Mouse (Mus musculus): Measurements from ENCODE around the gene Sympk. TPM values are rescaled to one million over a fixed set of nuclear protein-coding genes. Genes with fewer than 3 reads are reported as not detected.
A peak's percentile ranks its signal among the peaks of the same experiment; 100 is the strongest.

The Sympk gene
- polyA plus RNA-seq, 1 experiment from 2014 or later = 35.6 TPM

GRCm38 (mm10) chr7:19002848-19003498, 21.2 kb upstream of the Sympk start:
- H3K4me3 ChIP-seq (ENCODE audit: low read depth, low read length) = peak overlapping the region; percentile 31
- peaks cover 26% of the 10 kb centered on the region for H3K4me1 ChIP-seq (ENCODE audit: control insufficient read depth, insufficient read depth, low read length)
- 5% methylated on average over 17 of the region's 17 CpGs for WGBS
- DNase-seq (ENCODE audit: low spot score) = peak; percentile 77
- no peaks in the 10 kb centered on the region for H3K9me3 ChIP-seq (ENCODE audit: control insufficient read depth, low read length)
- no peak overlapping the region for H3K27ac ChIP-seq (ENCODE audit: low read depth, low read length)
- H3K9ac ChIP-seq (ENCODE audit: low read length) = peak overlapping the region; percentile 65
- peaks cover 9% of the 10 kb centered on the region; the same call in 1 of the 2 replicates for H3K36me3 ChIP-seq (ENCODE audit: control insufficient read depth, insufficient read depth, low read length)
- ATAC-seq (ENCODE audit: insufficient read depth, low FRiP score, low TSS enrichment) = peak; percentile 50
- H3K27me3 ChIP-seq (ENCODE audit: control insufficient read depth, insufficient read depth, low read length) = no peaks in the 10 kb centered on the region
- peak overlapping the region; percentile 53 for H3K4me2 ChIP-seq (ENCODE audit: low read depth)

GRCm38 (mm10) chr7:19003902-19004630, 20.1 kb upstream of the Sympk start, which contains the start of gene Irf2bp1:
TSS of gene Irf2bp1 (plus strand) at chr7:19004044.
- peak within 1 kb of the TSS; percentile 95 for H3K4me3 ChIP-seq (ENCODE audit: low read depth, low read length)
- no peaks in the 10 kb centered on the region for H3K9me3 ChIP-seq (ENCODE audit: control insufficient read depth, low read length)
- peak within 1 kb of the TSS; percentile 86 for H3K9ac ChIP-seq (ENCODE audit: low read length)
- H3K27me3 ChIP-seq (ENCODE audit: control insufficient read depth, insufficient read depth, low read length) = no peaks in the 10 kb centered on the region
- H3K4me2 ChIP-seq (ENCODE audit: low read depth) = peak within 1 kb of the TSS; percentile 99
- under 1% methylated on average over 74 of the region's 90 CpGs for WGBS
- H3K4me1 ChIP-seq (ENCODE audit: control insufficient read depth, insufficient read depth, low read length) = peaks cover 26% of the 10 kb centered on the region
- peak; percentile 58 for ATAC-seq (ENCODE audit: insufficient read depth, low FRiP score, low TSS enrichment)
- peak; percentile 95 for DNase-seq (ENCODE audit: low spot score)
- H3K36me3 ChIP-seq (ENCODE audit: control insufficient read depth, insufficient read depth, low read length) = peaks cover 9% of the 10 kb centered on the region; the same call in 1 of the 2 replicates
- peak within 1 kb of the TSS; percentile 76 for H3K27ac ChIP-seq (ENCODE audit: low read depth, low read length)

GRCm38 (mm10) chr7:19004631-19005079, 19.5 kb upstream of the Sympk start:
- 6% methylated on average over 29 of the region's 34 CpGs for WGBS
- peak overlapping the region; percentile 76; the same call in 1 of the 2 replicates for H3K27ac ChIP-seq (ENCODE audit: low read depth, low read length)
- peaks cover 9% of the 10 kb centered on the region; the same call in 1 of the 2 replicates for H3K36me3 ChIP-seq (ENCODE audit: control insufficient read depth, insufficient read depth, low read length)
- no peak for ATAC-seq (ENCODE audit: insufficient read depth, low FRiP score, low TSS enrichment)
- H3K9me3 ChIP-seq (ENCODE audit: control insufficient read depth, low read length) = no peaks in the 10 kb centered on the region
- H3K4me1 ChIP-seq (ENCODE audit: control insufficient read depth, insufficient read depth, low read length) = peaks cover 26% of the 10 kb centered on the region
- peak overlapping the region; percentile 86 for H3K9ac ChIP-seq (ENCODE audit: low read length)
- no peak for DNase-seq (ENCODE audit: low spot score)
- H3K4me2 ChIP-seq (ENCODE audit: low read depth) = peak overlapping the region; percentile 99
- H3K4me3 ChIP-seq (ENCODE audit: low read depth, low read length) = peak overlapping the region; percentile 95
- H3K27me3 ChIP-seq (ENCODE audit: control insufficient read depth, insufficient read depth, low read length) = no peaks in the 10 kb centered on the region

GRCm38 (mm10) chr7:19005417-19006121, 18.6 kb upstream of the Sympk start:
- no peak for DNase-seq (ENCODE audit: low spot score)
- whole genome bisulfite sequencing = 78% methylated on average over 34 of the region's 34 CpGs
- peak overlapping the region; percentile 95 for H3K4me3 ChIP-seq (ENCODE audit: low read depth, low read length)
- H3K9me3 ChIP-seq (ENCODE audit: control insufficient read depth, low read length) = no peaks in the 10 kb centered on the region
- no peak overlapping the region for H3K27ac ChIP-seq (ENCODE audit: low read depth, low read length)
- peak overlapping the region; percentile 86; the same call in 1 of the 2 replicates for H3K9ac ChIP-seq (ENCODE audit: low read length)
- H3K4me2 ChIP-seq (ENCODE audit: low read depth) = peak overlapping the region; percentile 99
- ATAC-seq (ENCODE audit: insufficient read depth, low FRiP score, low TSS enrichment) = no peak
- peaks cover 26% of the 10 kb centered on the region for H3K4me1 ChIP-seq (ENCODE audit: control insufficient read depth, insufficient read depth, low read length)
- H3K36me3 ChIP-seq (ENCODE audit: control insufficient read depth, insufficient read depth, low read length) = peaks cover 9% of the 10 kb centered on the region; the same call in 1 of the 2 replicates
- no peaks in the 10 kb centered on the region for H3K27me3 ChIP-seq (ENCODE audit: control insufficient read depth, insufficient read depth, low read length)

DNA sequence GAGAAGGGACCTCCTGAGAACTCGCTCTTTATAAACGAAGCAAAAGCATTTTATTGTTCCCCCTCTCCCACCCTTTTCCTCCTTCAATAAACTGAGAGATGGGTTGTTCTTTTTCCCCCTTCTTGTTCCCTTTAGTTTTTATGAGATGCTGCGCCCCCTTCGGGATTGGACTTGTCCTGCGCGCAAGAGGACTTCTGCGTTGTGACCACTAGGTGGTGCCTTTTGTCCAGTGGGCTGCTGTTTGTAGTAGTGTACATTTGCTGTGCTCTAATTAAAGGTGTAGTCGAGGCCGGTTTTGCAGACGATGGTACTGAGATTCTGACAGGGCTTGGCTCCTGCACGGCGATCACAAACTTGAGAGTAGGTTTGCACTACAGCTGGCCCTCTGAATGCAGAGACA, 17.7 kb upstream of the Sympk start:
- ATAC-seq (ENCODE audit: insufficient read depth, low FRiP score, low TSS enrichment) = no peak
- Histone ChIP-seq H3K4me2 (ENCODE audit: low read depth) (0 out of 2 replicates have a peak overlapping the region, but pooled peaks have one; percentile 4), H3K9me3 (ENCODE audit: control insufficient read depth, low read length) (no peaks in the 10 kb centered on the region), H3K27ac (ENCODE audit: low read depth, low read length) (no peak overlapping the region), H3K36me3 (ENCODE audit: control insufficient read depth, insufficient read depth, low read length) (peaks cover 9% of the 10 kb centered on the region; the same call in 1 of the 2 replicates), H3K9ac (ENCODE audit: low read length) (no peak overlapping the region), H3K27me3 (ENCODE audit: control insufficient read depth, insufficient read depth, low read length) (no peaks in the 10 kb centered on the region), H3K4me3 (ENCODE audit: low read depth, low read length) (no peak overlapping the region), H3K4me1 (ENCODE audit: control insufficient read depth, insufficient read depth, low read length) (peaks cover 22% of the 10 kb centered on the region)
- 9% methylated on average over 12 of the region's 12 CpGs for WGBS
- DNase-seq (ENCODE audit: low spot score) = peak; percentile 88

DNA sequence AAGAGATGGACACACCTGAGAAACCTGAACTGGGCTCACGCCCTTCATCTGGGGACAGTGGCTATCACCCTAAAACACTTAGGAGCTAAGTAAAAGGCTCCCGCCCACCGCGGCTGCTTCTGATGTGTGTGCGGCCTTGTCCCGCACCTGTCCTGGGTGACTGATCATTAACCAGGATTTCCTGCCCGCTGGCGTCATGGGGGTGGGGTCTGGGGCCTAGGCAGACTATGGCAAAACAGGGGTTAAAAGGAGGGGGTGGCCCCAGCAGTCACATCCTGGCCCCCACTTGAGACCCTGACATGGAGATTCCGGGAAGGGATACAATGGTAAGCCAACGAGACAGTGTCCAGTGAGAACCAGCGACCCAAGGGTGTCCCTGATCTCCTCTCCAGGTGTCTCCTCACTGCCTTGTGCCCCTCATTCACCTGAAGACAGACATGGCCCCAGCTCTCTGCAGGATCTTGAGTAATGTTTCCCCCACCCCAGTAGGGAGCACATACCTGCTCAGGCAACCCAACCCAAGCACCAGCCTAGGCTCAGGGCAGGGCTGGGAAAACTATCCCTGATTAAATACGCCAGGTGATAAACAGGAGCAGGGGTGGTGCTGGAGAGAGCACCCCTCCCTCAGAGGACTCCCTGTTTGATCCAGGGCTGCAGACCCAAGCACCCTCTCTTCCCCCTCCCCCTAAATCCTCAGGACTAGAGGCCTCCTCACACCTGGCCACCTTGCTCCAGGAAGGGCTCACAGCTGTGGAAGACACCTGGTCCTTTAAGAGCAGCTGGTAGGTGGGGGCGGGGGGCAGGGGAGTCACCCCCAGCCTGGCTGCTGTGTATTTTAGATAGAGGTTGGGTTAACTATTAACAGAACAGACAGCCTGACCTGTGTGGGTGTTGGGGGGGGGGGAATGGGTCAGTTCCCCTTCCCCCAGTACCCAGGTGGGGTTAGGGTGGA, 16.9 kb upstream of the Sympk start:
- Histone ChIP-seq H3K4me3 (ENCODE audit: low read depth, low read length) (no peak overlapping the region), H3K9ac (ENCODE audit: low read length) (no peak overlapping the region), H3K36me3 (ENCODE audit: control insufficient read depth, insufficient read depth, low read length) (peaks cover 9% of the 10 kb centered on the region; the same call in 1 of the 2 replicates), H3K27ac (ENCODE audit: low read depth, low read length) (no peak overlapping the region), H3K4me2 (ENCODE audit: low read depth) (no peak overlapping the region), H3K4me1 (ENCODE audit: control insufficient read depth, insufficient read depth, low read length) (peaks cover 22% of the 10 kb centered on the region), H3K9me3 (ENCODE audit: control insufficient read depth, low read length) (no peaks in the 10 kb centered on the region), H3K27me3 (ENCODE audit: control insufficient read depth, insufficient read depth, low read length) (no peaks in the 10 kb centered on the region)
- WGBS = 79% methylated on average over 13 of the region's 13 CpGs
- no peak for DNase-seq (ENCODE audit: low spot score)
- no peak for ATAC-seq (ENCODE audit: insufficient read depth, low FRiP score, low TSS enrichment)

DNA sequence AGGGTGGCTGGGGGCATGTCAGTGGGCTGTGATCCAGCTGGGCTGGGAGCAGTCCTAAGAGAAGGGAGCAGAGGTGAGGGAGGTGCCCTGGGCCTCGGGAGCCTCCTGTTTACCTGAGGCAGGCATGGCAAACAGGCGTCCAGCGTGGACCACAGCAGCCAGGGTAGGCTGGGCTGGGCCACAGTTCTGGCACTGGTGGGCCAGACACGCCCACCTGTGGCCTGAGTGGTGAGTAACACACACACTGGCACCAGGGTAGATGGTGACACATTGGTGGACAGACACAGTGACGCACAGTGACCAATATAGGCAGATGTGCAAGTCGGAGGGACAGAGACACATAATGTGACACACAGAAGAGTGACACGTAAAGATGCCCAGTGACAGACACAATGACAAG, 13.6 kb upstream of the Sympk start:
- ATAC-seq (ENCODE audit: insufficient read depth, low FRiP score, low TSS enrichment) = no peak
- no peaks in the 10 kb centered on the region for H3K9me3 ChIP-seq (ENCODE audit: control insufficient read depth, low read length)
- no peak overlapping the region for H3K27ac ChIP-seq (ENCODE audit: low read depth, low read length)
- no peak overlapping the region for H3K4me2 ChIP-seq (ENCODE audit: low read depth)
- no peak overlapping the region for H3K9ac ChIP-seq (ENCODE audit: low read length)
- H3K27me3 ChIP-seq (ENCODE audit: control insufficient read depth, insufficient read depth, low read length) = no peaks in the 10 kb centered on the region
- H3K36me3 ChIP-seq (ENCODE audit: control insufficient read depth, insufficient read depth, low read length) = peaks cover 6% of the 10 kb centered on the region; the same call in 1 of the 2 replicates
- H3K4me3 ChIP-seq (ENCODE audit: low read depth, low read length) = no peak overlapping the region
- DNase-seq (ENCODE audit: low spot score) = no peak
- WGBS = 85% methylated on average over 7 of the region's 7 CpGs
- H3K4me1 ChIP-seq (ENCODE audit: control insufficient read depth, insufficient read depth, low read length) = peaks cover 11% of the 10 kb centered on the region
